8 mouse cellular contexts compared by ENCODE assay signal in the genomic region with DNA sequence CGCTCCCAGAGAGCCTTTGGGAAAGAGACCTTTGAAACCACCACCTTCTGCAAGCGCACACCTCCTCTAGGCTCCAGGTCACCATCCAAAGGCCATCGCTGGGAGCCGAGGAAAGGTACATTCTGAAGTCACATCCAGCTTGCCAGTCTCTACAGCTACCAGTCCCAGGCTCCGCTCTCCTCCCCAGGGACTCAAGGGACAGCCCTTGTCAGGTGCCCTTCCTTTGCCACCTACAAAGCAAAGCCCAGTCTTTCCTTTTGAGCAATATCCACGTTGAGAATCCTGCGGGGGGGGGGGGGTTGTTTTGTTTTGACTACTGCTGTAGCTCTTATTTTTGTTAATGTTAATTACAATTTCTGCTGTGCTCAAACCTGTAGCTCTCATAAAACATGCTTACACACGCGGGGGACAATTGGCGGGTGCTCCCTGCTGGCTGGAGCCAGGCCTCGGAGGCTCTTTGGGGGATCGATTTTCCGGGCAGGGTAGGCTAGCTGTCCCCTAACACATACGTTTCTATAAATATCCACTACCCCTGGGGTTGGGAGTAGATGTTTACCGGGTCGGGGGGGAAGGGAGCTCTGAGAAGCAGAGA. TPM values are rescaled to one million over a fixed set of nuclear protein-coding genes. Genes with fewer than 3 reads are reported as not detected.
A peak's percentile ranks its signal among the peaks of the same experiment; 100 is the strongest.
DNase-seq lines count a peak whose midpoint lies in the region; ATAC-seq and TF ChIP-seq lines count a peak whose summit lies in the region.

No protein-coding gene starts in this region.

- peaks cover 6% of the 10 kb centered on the region; the same call in 1 of the 2 replicates for H3K36me3 ChIP-seq in E14TG2a.4 (ENCODE audit: insufficient read depth, low read length)
- peaks cover 40% of the 10 kb centered on the region for H3K36me3 ChIP-seq in forebrain, embryonic 10.5 days (replicated peaks)
- peaks cover 10% of the 10 kb centered on the region for H3K36me3 ChIP-seq in midbrain, embryonic 11.5 days (ENCODE audit: control insufficient read depth, insufficient read depth, low read length)

- ATAC-seq in midbrain, embryonic 11.5 days (ENCODE audit: low FRiP score), result peak; percentile 5

- H3K9me3 ChIP-seq in E14TG2a.4 (ENCODE audit: low read length), result no peaks in the 10 kb centered on the region
- H3K9me3 ChIP-seq in forebrain, embryonic 10.5 days, result peaks cover 6% of the 10 kb centered on the region; the same call in 1 of the 2 replicates
- no peaks in the 10 kb centered on the region for H3K9me3 ChIP-seq in midbrain, embryonic 11.5 days (ENCODE audit: control insufficient read depth, low read length)

- peak overlapping the region; percentile 99 for H3K9ac ChIP-seq in midbrain, embryonic 11.5 days (ENCODE audit: low read length)

- H3K27me3 ChIP-seq in E14TG2a.4 (ENCODE audit: insufficient read depth, low read length), result peaks cover 22% of the 10 kb centered on the region
- no peaks in the 10 kb centered on the region for H3K27me3 ChIP-seq in forebrain, embryonic 10.5 days (ENCODE audit: poor library complexity, severe bottlenecking)
- H3K27me3 ChIP-seq in midbrain, embryonic 11.5 days (ENCODE audit: control insufficient read depth, insufficient read depth, low read length), result no peaks in the 10 kb centered on the region

- peak overlapping the region; percentile 87 for H3K4me3 ChIP-seq in E14TG2a.4 (replicated peaks; ENCODE audit: low read length)
- peak overlapping the region; percentile 97 for H3K4me3 ChIP-seq in forebrain, embryonic 10.5 days
- H3K4me3 ChIP-seq in midbrain, embryonic 11.5 days (ENCODE audit: low read depth, low read length), result peak overlapping the region; percentile 97

- peak overlapping the region; percentile 80 for H3K4me2 ChIP-seq in midbrain, embryonic 11.5 days

- peak overlapping the region; percentile 99 for H3K27ac ChIP-seq in forebrain, embryonic 10.5 days
- peak overlapping the region; percentile 94; the same call in 1 of the 2 replicates for H3K27ac ChIP-seq in midbrain, embryonic 11.5 days (ENCODE audit: low read depth, low read length)

- TF ChIP-seq CTCF in E14TG2a.4 (conservative IDR thresholded peaks at IDR 0.05; ENCODE audit: low read length), result no peak

- H3K4me1 ChIP-seq in E14TG2a.4 (replicated peaks; ENCODE audit: low read depth, low read length), result peaks cover 25% of the 10 kb centered on the region
- H3K4me1 ChIP-seq in forebrain, embryonic 10.5 days, result peaks cover 54% of the 10 kb centered on the region
- H3K4me1 ChIP-seq in midbrain, embryonic 11.5 days (ENCODE audit: control insufficient read depth, insufficient read depth, low read length), result peaks cover 29% of the 10 kb centered on the region

- 12% methylated on average over 16 of the region's 16 CpGs for WGBS in forebrain, embryonic 10.5 days
- WGBS in midbrain, embryonic 11.5 days, result 14% methylated on average over 16 of the region's 16 CpGs

- intact Hi-C loops in heart, postnatal 25 days (cut with DNase I), result loop anchor here (5.0 kb wide), 3 partner anchors 55 to 375 kb away; a partner anchor contains a TSS

- DNase-seq in heart, adult 11 months, result peak; percentile 90
- no peak for DNase-seq in heart, postnatal 25 days (ENCODE audit: low spot score)
- no peak for DNase-seq in forebrain, embryonic 10.5 days (ENCODE audit: extremely low spot score, low spot score)
- DNase-seq in kidney, adult 18-20 months, result peak; percentile 58
- DNase-seq in midbrain, embryonic 11.5 days (ENCODE audit: low spot score, missing footprints), result peak; percentile 90
- no peak for DNase-seq in left cerebral cortex, adult 9 months (ENCODE audit: low spot score in 2 of 2)
- no peak for DNase-seq in layer of hippocampus, postnatal 36 days

RNA-seq across cellular contexts. Expression of a gene that starts 2.6 kb away (rescaled TPM):
- total RNA-seq in heart, postnatal 25 days (2021), result 10 to 100 TPM; 39.7 to 43.6 TPM
- 7.0 and 7.2 TPM in 2 replicates for polyA plus RNA-seq in forebrain, embryonic 10.5 days (2016; fragmentation: Nextera tagmentation; extraction: Ambion mirVana)
- 12.1 and 12.4 TPM in 2 replicates for polyA plus RNA-seq in midbrain, embryonic 11.5 days (2014; fragmentation: Nextera tagmentation; extraction: Ambion mirVana)
- 10 to 100 TPM; 52.6 to 53.9 TPM for total RNA-seq in layer of hippocampus, postnatal 36 days (2021)

Comparison
In these comparisons a context has a peak if more than half of its experiments do, and no peak if none do; other contexts are left out.
1. DNase-seq: peak in heart, adult 11 months (single experiment), kidney, adult 18-20 months (single experiment) and midbrain, embryonic 11.5 days (single experiment); none in heart, postnatal 25 days (single experiment), forebrain, embryonic 10.5 days (single experiment), left cerebral cortex, adult 9 months (0 of 2) and layer of hippocampus, postnatal 36 days (0 of 2).
2. Peak in every context shown above with its lines, with median percentiles within 50 percentile points of each other: H3K4me3 ChIP-seq.